Mouse (Mus musculus) colon, adult 2 months (tissue): ENCODE data around the gene Rragd. TPM values are rescaled to one million over a fixed set of nuclear protein-coding genes. Genes with fewer than 3 reads are reported as not detected.

ENCODE experiments used
- polyA plus RNA-seq: library from polyadenylated mRNA; depleted of rRNA; stranded (reverse); fragments of >200 nt; gene quantifications from 2 replicates; pipeline ENCODE4 v1.2.3, GENCODE M21; 2012; rRNA removed

Rragd gene
- polyA plus RNA-seq, result 0.79 and 0.91 TPM in 2 replicates

DNA sequence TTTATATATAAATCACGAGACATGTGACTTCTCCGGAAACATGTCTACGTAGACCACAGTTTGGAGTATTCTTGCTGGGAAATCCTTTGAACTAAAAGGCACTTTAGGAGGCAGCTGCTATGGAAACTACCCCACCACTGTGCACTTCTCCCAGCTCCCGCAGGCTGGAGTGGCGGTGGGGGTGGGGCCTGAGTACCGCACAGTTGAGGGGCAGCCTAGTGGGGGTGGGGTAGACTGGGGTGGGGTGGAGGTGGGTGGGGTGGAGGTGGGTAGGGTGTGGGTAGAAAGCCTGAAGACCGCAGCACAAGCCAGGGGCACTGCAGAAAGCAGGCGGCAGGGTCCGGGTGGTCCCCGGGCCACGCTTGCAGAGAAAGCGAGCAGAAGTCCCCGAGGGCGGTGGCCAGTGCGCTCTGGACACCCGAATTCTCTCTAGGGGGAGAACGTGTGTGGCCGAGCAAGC lies at the start of gene Rragd:
Rragd (plus strand) TSS at position 322 of the 460 bp plus-strand sequence.

DNA sequence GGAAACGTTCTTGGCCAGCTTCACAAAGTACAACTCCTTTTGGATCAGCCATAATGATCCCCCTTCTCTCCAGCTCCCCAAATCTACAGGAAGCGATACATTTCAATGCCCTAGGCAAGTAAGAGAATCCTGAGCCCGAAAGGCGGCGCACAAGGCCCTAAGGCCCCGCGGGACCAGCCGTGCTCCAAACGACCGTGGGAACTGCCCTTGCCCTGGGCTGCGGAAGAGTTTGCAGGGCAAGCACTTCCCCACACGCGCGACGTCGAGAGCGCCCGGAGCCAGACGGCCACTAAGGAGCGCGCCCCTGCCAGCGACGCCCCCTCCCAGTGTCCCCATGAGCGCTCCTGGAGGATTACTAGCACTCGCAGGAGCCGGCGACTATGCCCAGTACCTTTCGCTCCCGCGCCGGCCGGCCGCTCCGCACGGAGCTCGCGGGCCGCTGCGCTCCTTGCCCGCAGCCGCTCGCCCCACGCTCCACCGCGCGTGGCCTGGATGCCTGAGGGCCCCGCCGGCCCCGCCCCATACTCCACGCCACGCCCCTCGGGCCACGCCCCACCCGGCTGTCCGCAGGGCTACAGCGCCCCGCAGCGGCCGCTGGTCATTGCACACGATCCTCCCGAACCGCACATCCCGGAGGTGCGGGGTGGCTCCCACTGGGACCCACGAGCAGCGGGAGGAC lies 32.3 kb upstream of the Rragd start, which contains the start of gene Ankrd6:
Ankrd6 (minus strand) TSS at position 486 of the 679 bp plus-strand sequence.

DNA sequence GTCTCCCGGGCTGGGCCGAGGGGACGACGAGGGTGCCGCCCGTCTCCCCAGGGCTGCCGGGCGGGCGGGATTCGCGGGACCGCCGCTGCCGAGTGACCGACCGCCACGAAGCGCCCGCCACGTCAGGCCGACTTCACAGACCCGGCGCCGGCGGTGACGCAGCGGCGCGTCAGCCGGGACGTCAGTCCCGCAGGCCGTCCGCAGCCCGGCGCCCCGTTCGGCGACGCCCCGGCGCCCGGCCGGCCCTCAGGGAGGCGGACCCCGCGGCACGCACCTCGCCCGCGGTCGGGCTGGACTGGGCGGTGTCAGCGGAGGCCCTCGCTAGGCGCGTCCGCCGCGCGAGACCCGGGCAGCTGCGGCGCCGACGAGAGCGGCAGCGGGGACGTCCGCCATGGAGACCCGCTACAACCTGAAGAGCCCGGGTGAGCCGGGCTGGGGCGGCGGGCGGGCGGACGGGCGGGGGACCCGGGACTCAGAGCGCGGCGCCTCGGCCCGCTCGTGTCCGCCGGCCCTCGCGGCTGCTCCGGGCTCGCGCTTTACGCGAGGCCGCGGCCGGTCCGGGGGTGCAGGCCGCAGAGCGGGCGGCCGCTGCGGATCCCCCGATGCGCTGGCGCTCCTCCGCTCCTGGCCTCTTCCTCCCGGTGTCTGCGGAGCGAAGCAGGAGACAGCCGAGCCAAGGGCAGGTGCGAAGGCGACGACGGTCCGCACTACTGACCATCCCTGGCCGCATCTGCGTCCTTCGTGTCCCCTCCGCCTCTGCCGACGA lies 48.5 kb downstream of the Rragd start, which contains the start of gene Ube2j1:
Ube2j1 (plus strand) TSS at position 222 of the 766 bp plus-strand sequence.

DNA sequence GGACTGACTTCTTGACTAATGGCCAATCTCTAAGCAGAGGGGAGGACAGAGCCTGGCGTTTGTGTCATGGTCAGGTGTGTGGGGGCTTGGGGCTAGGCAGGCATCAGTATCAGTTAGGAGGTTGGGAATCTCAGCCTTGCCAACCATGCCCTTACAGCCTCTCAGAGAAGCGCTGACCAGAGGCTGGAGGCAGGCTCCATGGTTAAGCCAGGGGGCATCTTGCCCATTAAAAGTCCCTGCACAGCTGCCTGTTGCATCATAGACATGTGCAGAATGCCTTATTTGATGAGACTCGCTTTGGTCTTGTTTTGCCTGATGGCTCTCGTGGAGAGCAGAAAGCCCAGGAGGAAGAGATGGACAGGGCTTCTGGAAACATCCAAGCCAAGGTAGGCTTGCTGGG lies 80.1 kb downstream of the Rragd start, which contains the start of gene Gabrr2:
Gabrr2 (plus strand) TSS at position 19 of the 400 bp plus-strand sequence.

Other genes starting within 250 kb of the Rragd start
- 3.3 and 4.8 TPM in 2 replicates for gene Lyrm2, start 182.8 kb upstream of the Rragd start, polyA plus RNA-seq
- gene Ankrd6, start 32.2 kb upstream of the Rragd start, polyA plus RNA-seq, result 0.70 and 0.73 TPM in 2 replicates
- gene Ube2j1, start 48.4 kb downstream of the Rragd start, polyA plus RNA-seq, result 14.6 and 16.7 TPM in 2 replicates
- 0.34 and 0.76 TPM in 2 replicates for gene Gabrr2, start 80.0 kb downstream of the Rragd start, polyA plus RNA-seq
- gene Gabrr1, start 149.5 kb downstream of the Rragd start, polyA plus RNA-seq, result 0.06 TPM in 1 of 2 replicates, not detected in the other
- 7.0 and 7.6 TPM in 2 replicates for gene Pm20d2, start 206.7 kb downstream of the Rragd start, polyA plus RNA-seq
- gene Srsf12, start 226.0 kb downstream of the Rragd start, polyA plus RNA-seq, result 0.38 and 0.41 TPM in 2 replicates